Mouse (Mus musculus): ENCODE data around the gene Rala. TPM values are rescaled to one million over a fixed set of nuclear protein-coding genes. Genes with fewer than 3 reads are reported as not detected.

The Rala gene
- total RNA-seq, 1 experiment: 69.1 TPM

GRCm38 (mm10) chr13:17901474-17901873 is 42.6 kb downstream of the Rala start:
- Histone ChIP-seq H3K27ac (ENCODE audit: insufficient read depth, low read depth, low read length, poor library complexity, severe bottlenecking) (no peak overlapping the region), H3K9ac (ENCODE audit: insufficient read depth, low read depth, low read length, poor library complexity, severe bottlenecking) (no peak overlapping the region), H3K9me3 (ENCODE audit: control insufficient read depth, insufficient read depth, low read depth, low read length) (no peaks in the 10 kb centered on the region), H3K4me3 (ENCODE audit: insufficient read depth in 1 of 2, low read depth in 1 of 2, low read length in 2 of 2, poor library complexity in 1 of 2, severe bottlenecking in 1 of 2) (no peak overlapping the region), H3K36me3 (ENCODE audit: control insufficient read depth, insufficient read depth, low read length, poor library complexity, severe bottlenecking) (no peaks in the 10 kb centered on the region), H3K4me1 (ENCODE audit: control insufficient read depth in 2 of 2, insufficient read depth in 2 of 2, low read length in 2 of 2, poor library complexity in 1 of 2) (no peaks in the 10 kb centered on the region)
- no peak for DNase-seq (ENCODE audit: low read depth, low spot score)
- in situ Hi-C loops (cut with MboI; ENCODE audit: low sequenced_read_pairs in 2 of 2, unreplicated experiment in 2 of 2): no loop called here
- TF ChIP-seq MAFK (IDR thresholded peaks at IDR 0.05; ENCODE audit: insufficient read depth, low read depth, low read length) (no peak), HCFC1 (IDR thresholded peaks at IDR 0.05; ENCODE audit: borderline replicate concordance, insufficient read depth, low read length) (no peak), CHD2 (IDR thresholded peaks at IDR 0.05; ENCODE audit: low read depth, low read length) (no peak), ZNF384 (IDR thresholded peaks at IDR 0.05; ENCODE audit: low read depth, low read length) (no peak), ZC3H11A (IDR thresholded peaks at IDR 0.05; ENCODE audit: borderline replicate concordance, low read depth, low read length) (no peak)

- peaks cover 3% of the 10 kb centered on the region; the same call in 1 of the 2 replicates for H3K36me3 ChIP-seq (ENCODE audit: control insufficient read depth, insufficient read depth, low read length, poor library complexity, severe bottlenecking)
- TF ChIP-seq CHD2 (IDR thresholded peaks at IDR 0.05; ENCODE audit: low read depth, low read length): no peak
- TF ChIP-seq HCFC1 (IDR thresholded peaks at IDR 0.05; ENCODE audit: borderline replicate concordance, insufficient read depth, low read length): no peak
- no peak for TF ChIP-seq ZNF384 (IDR thresholded peaks at IDR 0.05; ENCODE audit: low read depth, low read length)
- TF ChIP-seq MAFK (IDR thresholded peaks at IDR 0.05; ENCODE audit: insufficient read depth, low read depth, low read length): no peak
- no peak for TF ChIP-seq ZC3H11A (IDR thresholded peaks at IDR 0.05; ENCODE audit: borderline replicate concordance, low read depth, low read length)
- DNase-seq (ENCODE audit: low read depth, low spot score): no peak
- H3K9ac ChIP-seq (ENCODE audit: insufficient read depth, low read depth, low read length, poor library complexity, severe bottlenecking): no peak overlapping the region
- H3K27ac ChIP-seq (ENCODE audit: insufficient read depth, low read depth, low read length, poor library complexity, severe bottlenecking): no peak overlapping the region
- no peak overlapping the region for H3K4me3 ChIP-seq (ENCODE audit: insufficient read depth in 1 of 2, low read depth in 1 of 2, low read length in 2 of 2, poor library complexity in 1 of 2, severe bottlenecking in 1 of 2)
- in situ Hi-C loops (cut with MboI; ENCODE audit: low sequenced_read_pairs in 2 of 2, unreplicated experiment in 2 of 2): no loop called here
- no peaks in the 10 kb centered on the region for H3K9me3 ChIP-seq (ENCODE audit: control insufficient read depth, insufficient read depth, low read depth, low read length)
- H3K4me1 ChIP-seq (ENCODE audit: control insufficient read depth in 2 of 2, insufficient read depth in 2 of 2, low read length in 2 of 2, poor library complexity in 1 of 2): no peaks in the 10 kb centered on the region
These were observed 43.4 kb downstream of the Rala start for GRCm38 (mm10) chr13:17900641-17901040.

GRCm38 (mm10) chr13:17897040-17897439 is 47.0 kb downstream of the Rala start:
- Histone ChIP-seq H3K36me3 (ENCODE audit: control insufficient read depth, insufficient read depth, low read length, poor library complexity, severe bottlenecking) (peaks cover 3% of the 10 kb centered on the region; the same call in 1 of the 2 replicates), H3K4me3 (ENCODE audit: insufficient read depth in 1 of 2, low read depth in 1 of 2, low read length in 2 of 2, poor library complexity in 1 of 2, severe bottlenecking in 1 of 2) (no peak overlapping the region), H3K9me3 (ENCODE audit: control insufficient read depth, insufficient read depth, low read depth, low read length) (no peaks in the 10 kb centered on the region), H3K27ac (ENCODE audit: insufficient read depth, low read depth, low read length, poor library complexity, severe bottlenecking) (no peak overlapping the region), H3K9ac (ENCODE audit: insufficient read depth, low read depth, low read length, poor library complexity, severe bottlenecking) (no peak overlapping the region), H3K4me1 (ENCODE audit: control insufficient read depth in 2 of 2, insufficient read depth in 2 of 2, low read length in 2 of 2, poor library complexity in 1 of 2) (no peaks in the 10 kb centered on the region)
- no peak for DNase-seq (ENCODE audit: low read depth, low spot score)
- TF ChIP-seq HCFC1 (IDR thresholded peaks at IDR 0.05; ENCODE audit: borderline replicate concordance, insufficient read depth, low read length) (no peak), ZNF384 (IDR thresholded peaks at IDR 0.05; ENCODE audit: low read depth, low read length) (no peak), MAFK (IDR thresholded peaks at IDR 0.05; ENCODE audit: insufficient read depth, low read depth, low read length) (no peak), ZC3H11A (IDR thresholded peaks at IDR 0.05; ENCODE audit: borderline replicate concordance, low read depth, low read length) (no peak), CHD2 (IDR thresholded peaks at IDR 0.05; ENCODE audit: low read depth, low read length) (no peak)
- in situ Hi-C loops (cut with MboI; ENCODE audit: low sequenced_read_pairs in 2 of 2, unreplicated experiment in 2 of 2): no loop called here

- Histone ChIP-seq H3K36me3 (ENCODE audit: control insufficient read depth, insufficient read depth, low read length, poor library complexity, severe bottlenecking) (peaks cover 6% of the 10 kb centered on the region), H3K4me3 (ENCODE audit: insufficient read depth in 1 of 2, low read depth in 1 of 2, low read length in 2 of 2, poor library complexity in 1 of 2, severe bottlenecking in 1 of 2) (no peak overlapping the region), H3K27ac (ENCODE audit: insufficient read depth, low read depth, low read length, poor library complexity, severe bottlenecking) (no peak overlapping the region), H3K9ac (ENCODE audit: insufficient read depth, low read depth, low read length, poor library complexity, severe bottlenecking) (no peak overlapping the region), H3K4me1 (ENCODE audit: control insufficient read depth in 2 of 2, insufficient read depth in 2 of 2, low read length in 2 of 2, poor library complexity in 1 of 2) (no peaks in the 10 kb centered on the region), H3K9me3 (ENCODE audit: control insufficient read depth, insufficient read depth, low read depth, low read length) (no peaks in the 10 kb centered on the region)
- no peak for DNase-seq (ENCODE audit: low read depth, low spot score)
- in situ Hi-C loops (cut with MboI; ENCODE audit: low sequenced_read_pairs in 2 of 2, unreplicated experiment in 2 of 2): no loop called here
- TF ChIP-seq ZNF384 (IDR thresholded peaks at IDR 0.05; ENCODE audit: low read depth, low read length) (no peak), MAFK (IDR thresholded peaks at IDR 0.05; ENCODE audit: insufficient read depth, low read depth, low read length) (no peak), CHD2 (IDR thresholded peaks at IDR 0.05; ENCODE audit: low read depth, low read length) (no peak), ZC3H11A (IDR thresholded peaks at IDR 0.05; ENCODE audit: borderline replicate concordance, low read depth, low read length) (no peak), HCFC1 (IDR thresholded peaks at IDR 0.05; ENCODE audit: borderline replicate concordance, insufficient read depth, low read length) (no peak)
These were observed 52.5 kb downstream of the Rala start for GRCm38 (mm10) chr13:17891545-17891944.

- H3K36me3 ChIP-seq (ENCODE audit: control insufficient read depth, insufficient read depth, low read length, poor library complexity, severe bottlenecking): no peaks in the 10 kb centered on the region; the same call in 1 of the 2 replicates
- H3K4me1 ChIP-seq (ENCODE audit: control insufficient read depth in 2 of 2, insufficient read depth in 2 of 2, low read length in 2 of 2, poor library complexity in 1 of 2): no peaks in the 10 kb centered on the region
- in situ Hi-C loops (cut with MboI; ENCODE audit: low sequenced_read_pairs in 2 of 2, unreplicated experiment in 2 of 2): no loop called here
- TF ChIP-seq CHD2 (IDR thresholded peaks at IDR 0.05; ENCODE audit: low read depth, low read length) (no peak), HCFC1 (IDR thresholded peaks at IDR 0.05; ENCODE audit: borderline replicate concordance, insufficient read depth, low read length) (no peak), ZNF384 (IDR thresholded peaks at IDR 0.05; ENCODE audit: low read depth, low read length) (no peak), ZC3H11A (IDR thresholded peaks at IDR 0.05; ENCODE audit: borderline replicate concordance, low read depth, low read length) (no peak), MAFK (IDR thresholded peaks at IDR 0.05; ENCODE audit: insufficient read depth, low read depth, low read length) (no peak)
- H3K27ac ChIP-seq (ENCODE audit: insufficient read depth, low read depth, low read length, poor library complexity, severe bottlenecking): no peak overlapping the region
- DNase-seq (ENCODE audit: low read depth, low spot score): no peak
- H3K9me3 ChIP-seq (ENCODE audit: control insufficient read depth, insufficient read depth, low read depth, low read length): no peaks in the 10 kb centered on the region
- H3K9ac ChIP-seq (ENCODE audit: insufficient read depth, low read depth, low read length, poor library complexity, severe bottlenecking): no peak overlapping the region
- H3K4me3 ChIP-seq (ENCODE audit: insufficient read depth in 1 of 2, low read depth in 1 of 2, low read length in 2 of 2, poor library complexity in 1 of 2, severe bottlenecking in 1 of 2): no peak overlapping the region
These were observed 59.8 kb downstream of the Rala start for GRCm38 (mm10) chr13:17884211-17884610.

Data from ES-E14 (cell line).